Mouse (Mus musculus) cortical plate, adult 2 months (tissue): Measurements from ENCODE around the gene 3830406C13Rik. TPM values are rescaled to one million over a fixed set of nuclear protein-coding genes. Genes with fewer than 3 reads are reported as not detected.

Source experiments
- H3K27ac ChIP-seq: fragments of 200-500 bp; 2 replicates; pipeline ENCODE4 v1.5.1; 2012; ENCODE audit warnings: low read length, control low read depth, inconsistent platforms; ENCODE audit not compliant: insufficient read depth
- H3K4me1 ChIP-seq: fragments of 200-500 bp; 2 replicates; pipeline ENCODE4 v1.6.1; 2011; ENCODE audit warnings: low read length; ENCODE audit not compliant: control insufficient read depth, insufficient read depth
- H3K4me3 ChIP-seq: fragments of 200-500 bp; 2 replicates; pipeline ENCODE4 v1.5.1; 2011; ENCODE audit warnings: mild to moderate bottlenecking, low read length, control low read depth; ENCODE audit not compliant: insufficient read depth
- CTCF ChIP-seq: fragments of 200-500 bp; IDR thresholded peaks from 2 replicates; pipeline ENCODE4 v1.5.1; 2011; ENCODE audit warnings: mild to moderate bottlenecking, control low read depth, low read length; ENCODE audit not compliant: insufficient read depth; ENCODE audit errors: extremely low read depth
- POLR2A ChIP-seq: fragments of 200-500 bp; IDR thresholded peaks from 2 replicates; pipeline ENCODE4 v1.6.1; 2011; ENCODE audit warnings: mild to moderate bottlenecking, low read length, control low read depth; ENCODE audit not compliant: insufficient read depth; ENCODE audit errors: extremely low read depth
- polyA plus RNA-seq: library from polyadenylated mRNA; depleted of rRNA; stranded (reverse); fragments of >200 nt; gene quantifications from 2 replicates; pipeline ENCODE4 v1.2.3, GENCODE M21; 2012; rRNA removed

3830406C13Rik gene
- polyA plus RNA-seq, 1 experiment = 38.3 TPM

DNA sequence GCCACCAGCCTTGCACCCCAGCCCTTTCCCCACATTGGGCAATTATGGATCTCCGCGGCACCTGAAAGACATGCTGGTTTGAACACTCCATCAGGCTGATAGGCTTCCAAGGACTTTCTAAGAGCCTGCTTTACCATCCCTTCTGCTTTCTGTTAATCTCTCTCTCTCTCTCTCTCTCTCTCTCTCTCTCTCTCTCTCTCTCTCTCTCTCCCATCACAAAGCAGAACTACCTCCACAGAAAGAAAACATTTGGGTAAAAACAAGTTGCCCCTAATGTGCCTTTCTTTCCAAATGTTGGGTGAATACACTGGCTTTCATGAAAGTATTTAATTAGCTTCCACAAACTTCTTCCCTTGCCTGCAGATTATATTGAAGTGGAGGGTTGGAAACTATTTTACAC, 64.1 kb downstream of the 3830406C13Rik start, which contains the start of gene Fezf2:
Gene Fezf2, minus strand, starts transcription at position 101 of the 400 bp plus-strand sequence.
- Histone ChIP-seq H3K27ac (peak within 1 kb of the TSS; percentile 69; the same call in 1 of the 2 replicates), H3K4me3 (no peak within 1 kb of the TSS; the same call in 1 of the 2 replicates), H3K4me1 (no peaks in the 10 kb centered on the region)
- TF ChIP-seq POLR2A (no peak), CTCF (no peak)

DNA sequence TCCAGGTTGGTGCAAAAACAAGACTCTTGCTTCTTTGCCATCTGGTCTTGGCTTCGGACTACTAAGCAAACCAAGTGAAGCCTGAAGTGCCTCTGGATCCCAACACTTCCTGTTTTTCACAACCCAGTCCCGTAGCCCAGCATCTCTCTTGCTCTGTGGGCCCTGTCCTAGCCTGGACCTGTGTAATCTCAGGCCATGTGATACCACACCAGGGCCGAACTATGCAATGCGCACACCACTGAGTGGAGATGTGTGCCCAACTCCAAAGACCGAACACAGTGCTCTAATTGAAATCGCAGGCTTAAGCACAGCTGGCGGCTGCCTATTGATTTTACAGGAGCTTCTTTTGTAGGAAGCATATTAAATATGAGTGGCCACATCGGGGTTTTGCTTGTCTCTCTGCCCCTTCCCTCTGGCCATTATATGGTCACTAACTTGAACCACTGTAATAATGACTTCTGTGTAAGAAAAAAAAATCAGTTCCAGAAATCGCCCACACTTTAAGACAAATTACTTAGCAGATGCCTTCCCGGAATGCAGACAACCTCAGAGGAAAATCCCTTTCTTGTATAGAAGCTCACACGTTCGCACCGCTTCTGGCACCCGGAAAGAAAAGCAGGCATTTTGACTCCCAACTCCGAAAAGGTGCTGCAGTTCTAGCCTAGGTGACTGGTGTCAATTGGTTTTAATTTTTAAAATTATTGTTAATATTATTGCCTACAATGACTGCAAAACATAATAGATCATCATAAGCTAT, 65.5 kb downstream of the 3830406C13Rik start:
- Histone ChIP-seq H3K4me1 (no peaks in the 10 kb centered on the region), H3K27ac (no peak overlapping the region), H3K4me3 (no peak overlapping the region)
- TF ChIP-seq CTCF (no peak), POLR2A (no peak)

GRCm38 (mm10) chr14:12350271-12350916, 66.4 kb downstream of the 3830406C13Rik start:
- no peak overlapping the region for H3K4me3 ChIP-seq
- H3K4me1 ChIP-seq = no peaks in the 10 kb centered on the region
- H3K27ac ChIP-seq = no peak overlapping the region; the same call in 1 of the 2 replicates
- TF ChIP-seq CTCF (no peak), POLR2A (no peak)

Other genes starting within 250 kb of the 3830406C13Rik start
- 0.30 and 0.31 TPM in 2 replicates for gene Gm49355, start 197 bp upstream of the 3830406C13Rik start, polyA plus RNA-seq
- 35.7 and 42.9 TPM in 2 replicates for gene Fezf2, start 64.0 kb downstream of the 3830406C13Rik start, polyA plus RNA-seq